Mouse (Mus musculus) G1E (cell line): ENCODE results near the gene Fh1.

Source experiments
- CTCF ChIP-seq: IDR thresholded peaks from 2 replicates; pipeline ENCODE4 v1.5.1; 2012; ENCODE audit warnings: low read depth, low read length, inconsistent platforms, mixed read lengths
- GATA1 ChIP-seq: IDR thresholded peaks from 2 replicates; pipeline ENCODE4 v1.6.1; 2012; ENCODE audit warnings: borderline replicate concordance, low read length, inconsistent platforms, mixed read lengths
- GATA2 ChIP-seq: IDR thresholded peaks from 2 replicates; pipeline ENCODE4 v1.6.1; 2012; ENCODE audit warnings: low read depth, low read length, inconsistent platforms, borderline replicate concordance
- POLR2AphosphoS5 ChIP-seq: IDR thresholded peaks from 2 replicates; pipeline ENCODE4 v1.6.1; 2012; ENCODE audit warnings: low read depth, low read length, inconsistent platforms; ENCODE audit not compliant: insufficient replicate concordance
- TAL1 ChIP-seq: conservative IDR thresholded peaks from 2 replicates; pipeline ENCODE4 v1.6.1; 2012; ENCODE audit warnings: low read depth, low read length, inconsistent platforms, mixed read lengths

GRCm38 (mm10) chr1:175574129-175574528 is 51.3 kb downstream of the Fh1 start:
- TF ChIP-seq CTCF (no peak), GATA1 (no peak), POLR2AphosphoS5 (no peak), TAL1 (no peak), GATA2 (no peak)
